Mouse (Mus musculus) v-Abl transformed pro-B cells (cell line): ENCODE measurements at regions not wholly inside any gene's neighbourhood (a gene's known extent, or its start where the extent isn't known, plus 50 kb on each side); places are given as distances from the start of the nearest gene placed in this dataset.

Source experiments
- in situ Hi-C, 2 experiments: fragments of 400-800 bp; cut with MboI; formaldehyde crosslinking; loops; one replicate each; pipeline ENCODE4 v1.15.1; 2025; ENCODE audit not compliant: unreplicated experiment in 2 of 2

DNA sequence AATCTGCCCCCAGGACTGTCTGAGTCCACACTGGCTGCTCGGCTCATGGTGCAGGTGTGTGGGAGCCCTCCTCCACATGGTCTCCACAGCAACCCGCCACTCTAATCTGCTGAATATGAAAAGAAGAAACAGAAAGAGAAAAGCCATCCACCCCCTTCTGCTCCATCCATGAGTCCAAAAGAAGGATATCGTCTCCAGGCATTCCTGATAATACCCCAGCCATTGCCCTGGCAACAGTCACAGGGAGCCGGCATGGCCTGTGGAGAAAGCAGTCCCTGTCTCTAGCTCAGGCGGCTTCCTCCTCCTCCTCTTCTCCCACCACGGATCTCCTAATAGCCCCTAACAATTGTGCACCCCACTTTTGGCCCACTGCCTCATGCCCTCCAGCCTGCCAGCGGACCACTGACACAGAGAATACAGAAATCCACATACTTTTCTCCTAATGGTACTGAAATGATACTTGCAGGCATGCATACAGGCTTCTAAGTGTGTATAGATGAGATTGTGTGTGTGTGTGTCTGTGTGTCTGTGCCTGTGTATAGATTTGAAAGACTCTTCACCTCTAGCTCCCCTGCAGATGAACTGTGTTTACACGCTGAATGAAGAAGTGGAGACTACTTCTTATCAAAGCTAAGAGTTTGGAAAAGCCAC is 301.5 kb upstream of the Mpdz start:
- in situ Hi-C loops, result no loop called here

DNA sequence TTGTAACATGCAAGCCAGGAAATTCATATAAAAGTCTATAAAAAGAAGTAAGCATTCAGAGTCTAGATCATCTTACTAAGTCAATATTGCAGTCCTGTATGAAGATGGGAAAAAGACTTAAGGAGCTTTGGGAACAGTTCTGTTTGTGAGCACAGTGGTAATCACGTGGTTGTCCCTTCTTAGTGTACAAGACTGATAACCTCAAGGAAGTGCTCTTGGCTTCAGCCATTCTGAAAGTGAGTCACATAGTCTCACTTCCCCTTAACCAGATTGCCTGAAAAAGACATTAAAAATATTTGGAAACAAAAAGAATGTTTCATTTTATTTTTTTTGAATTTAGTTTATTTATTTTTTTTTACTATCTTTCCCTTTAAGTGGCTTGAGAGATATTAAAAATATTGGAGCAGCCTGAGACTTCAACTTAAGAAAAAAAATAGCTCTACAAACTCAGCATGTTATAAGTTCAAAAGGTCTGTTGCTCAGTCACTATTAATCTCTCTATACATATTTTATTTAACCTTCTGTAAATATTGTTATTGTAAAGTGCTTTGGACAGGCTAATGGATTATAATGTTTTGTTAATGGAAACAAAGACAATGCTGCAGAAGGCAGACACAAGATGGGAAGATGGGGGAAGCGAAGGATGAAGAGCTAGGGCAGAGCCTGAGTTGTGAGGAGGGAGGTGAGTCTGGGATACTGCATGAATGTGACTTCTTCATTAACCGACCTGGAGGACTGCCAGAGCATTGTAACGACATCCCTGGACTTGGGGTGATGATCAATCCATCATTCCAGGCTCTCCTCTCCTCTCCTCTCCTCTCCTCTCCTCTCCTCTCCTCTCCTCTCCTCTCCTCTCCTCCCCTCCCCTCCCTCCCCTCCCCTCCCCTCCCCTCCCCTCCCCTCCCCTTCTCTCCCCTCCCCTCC is 300.2 kb upstream of the Mpdz start:
- in situ Hi-C loops, result no loop called here

DNA sequence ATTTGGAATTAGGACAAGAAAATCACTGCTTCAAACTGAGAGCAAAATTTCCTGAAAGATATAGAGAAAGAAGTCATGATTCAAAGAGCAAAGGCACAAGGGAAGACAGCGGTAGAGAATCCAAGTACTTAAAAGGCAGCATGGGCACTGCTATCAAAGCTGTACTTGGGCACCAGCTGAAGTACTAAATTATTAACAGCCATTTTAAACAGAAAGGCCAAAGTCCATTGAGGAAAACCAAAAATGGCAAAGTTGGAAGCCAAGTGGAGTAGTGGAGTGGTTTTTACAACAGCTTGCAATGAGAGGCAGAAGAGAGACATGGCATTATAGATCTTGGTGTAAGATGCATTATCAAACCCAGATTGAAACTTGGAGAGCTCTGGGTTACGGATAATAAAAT is 291.8 kb upstream of the Mpdz start:
- in situ Hi-C loops, result no loop called here

DNA sequence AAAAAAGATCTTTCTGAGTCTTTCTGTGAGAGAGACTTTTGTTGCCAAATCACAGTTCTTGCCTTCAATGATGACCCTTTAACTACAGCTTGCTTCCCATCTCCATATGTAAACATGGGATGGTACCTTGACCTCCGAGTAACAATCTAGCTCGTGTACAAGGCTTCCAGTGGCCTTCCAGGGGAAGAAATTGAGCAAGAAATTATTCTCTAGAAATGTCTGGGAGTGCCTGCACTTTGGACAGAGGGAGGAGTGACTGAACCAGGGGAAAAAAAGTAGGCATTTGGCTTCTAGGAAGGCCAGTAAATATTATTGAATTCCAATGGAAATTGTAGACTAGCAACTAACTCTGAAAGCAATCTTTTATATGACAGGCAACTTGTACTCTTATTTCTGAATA is 287.8 kb upstream of the Mpdz start:
- in situ Hi-C loops, result no loop called here

GRCm38 (mm10) chr4:81728961-81729360 is 286.3 kb upstream of the Mpdz start:
- in situ Hi-C loops, result no loop called here

GRCm38 (mm10) chr4:81727735-81728581 is 285.3 kb upstream of the Mpdz start:
- in situ Hi-C loops, result no loop called here

DNA sequence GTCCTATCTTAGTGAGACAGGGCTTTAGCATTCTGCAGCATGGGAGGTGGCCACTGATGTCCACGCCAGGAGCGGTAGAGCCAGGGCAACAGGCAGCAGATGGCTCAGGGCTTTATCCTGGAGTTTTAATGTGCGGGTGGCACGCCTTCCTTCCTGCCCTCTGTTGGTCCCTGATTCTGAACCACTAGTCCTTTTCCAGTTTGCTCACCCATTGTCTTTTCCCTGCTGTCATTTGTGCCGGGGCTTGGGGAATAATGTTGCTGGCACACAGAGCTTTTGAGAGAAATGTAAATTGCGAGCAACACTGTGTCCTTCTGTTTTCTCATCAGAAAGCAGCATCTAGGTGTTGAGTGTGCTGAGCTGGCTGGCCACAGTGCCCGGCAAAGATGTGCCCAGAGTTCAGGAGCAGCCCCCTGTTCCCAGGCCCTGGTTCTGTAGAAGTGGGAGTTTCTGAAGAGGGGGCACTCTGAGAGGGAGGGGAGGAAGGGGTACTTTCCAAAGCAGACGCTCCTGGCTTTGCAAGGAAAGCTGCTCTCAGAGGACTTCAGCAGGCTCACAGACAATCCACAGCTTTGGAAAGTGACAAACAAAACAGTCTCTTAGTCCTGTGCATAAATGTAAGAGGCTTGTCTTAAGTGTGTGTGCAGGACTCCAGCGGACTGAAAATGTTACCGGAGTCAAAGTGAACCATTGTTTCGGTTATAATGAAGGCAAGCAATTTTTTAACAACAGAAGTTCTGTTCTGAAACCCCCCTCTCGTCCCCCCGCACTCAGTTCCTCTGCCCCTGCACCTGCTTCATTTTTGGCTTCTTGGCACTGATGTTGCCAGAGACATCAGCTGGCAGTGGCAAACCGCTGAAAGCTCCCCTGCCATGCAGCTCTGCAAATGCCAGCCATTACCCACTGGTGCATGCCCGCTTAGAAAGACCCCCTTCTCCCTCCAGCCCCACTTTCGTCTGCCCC is 284.4 kb upstream of the Mpdz start:
- in situ Hi-C loops, result no loop called here

- in situ Hi-C loops, result no loop called here
Observed at GRCm38 (mm10) chr4:81724751-81725150, 282.1 kb upstream of the Mpdz start.

DNA sequence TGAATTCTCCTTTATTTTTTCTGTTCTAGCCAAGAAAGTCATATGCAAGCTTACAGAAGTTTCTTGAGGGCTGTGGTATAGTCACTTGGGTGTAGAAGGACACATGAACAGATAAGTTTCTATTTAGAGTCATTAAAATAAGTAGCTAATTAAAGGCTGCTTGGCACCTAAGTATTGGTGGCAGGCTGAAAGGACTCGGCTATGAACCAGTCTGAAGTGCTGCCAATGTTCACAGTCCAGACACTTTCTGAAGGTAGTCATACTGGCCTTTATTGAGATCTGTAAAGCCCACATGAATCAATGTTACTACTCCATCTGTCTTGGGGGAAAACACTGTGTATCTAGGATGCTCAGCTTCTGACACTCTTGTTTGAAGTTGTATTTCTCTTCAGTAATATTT is 269.8 kb upstream of the Mpdz start:
- in situ Hi-C loops, result no loop called here

- in situ Hi-C loops, result no loop called here
Observed at GRCm38 (mm10) chr4:81695182-81695581, 252.6 kb upstream of the Mpdz start.

GRCm38 (mm10) chr4:81677205-81677604 is 234.6 kb upstream of the Mpdz start:
- in situ Hi-C loops, result no loop called here

DNA sequence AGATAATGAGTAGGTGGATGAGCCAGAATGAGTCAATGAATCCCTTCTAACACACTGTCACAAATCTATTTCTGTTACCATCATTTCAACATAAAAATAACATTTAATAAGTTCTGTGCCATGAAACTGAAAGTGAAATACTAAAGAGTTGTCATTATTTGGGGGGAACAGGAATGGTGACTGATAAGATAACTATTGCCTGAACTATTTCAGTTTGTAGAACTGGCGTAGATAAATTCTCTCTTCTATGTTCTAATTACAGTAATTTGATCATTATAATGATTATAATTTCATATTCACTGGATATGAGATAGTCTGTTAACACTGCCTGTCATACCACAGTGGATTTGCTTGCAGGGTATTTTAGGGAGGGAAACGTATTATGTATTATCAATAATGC is 232.3 kb upstream of the Mpdz start:
- in situ Hi-C loops, result no loop called here

DNA sequence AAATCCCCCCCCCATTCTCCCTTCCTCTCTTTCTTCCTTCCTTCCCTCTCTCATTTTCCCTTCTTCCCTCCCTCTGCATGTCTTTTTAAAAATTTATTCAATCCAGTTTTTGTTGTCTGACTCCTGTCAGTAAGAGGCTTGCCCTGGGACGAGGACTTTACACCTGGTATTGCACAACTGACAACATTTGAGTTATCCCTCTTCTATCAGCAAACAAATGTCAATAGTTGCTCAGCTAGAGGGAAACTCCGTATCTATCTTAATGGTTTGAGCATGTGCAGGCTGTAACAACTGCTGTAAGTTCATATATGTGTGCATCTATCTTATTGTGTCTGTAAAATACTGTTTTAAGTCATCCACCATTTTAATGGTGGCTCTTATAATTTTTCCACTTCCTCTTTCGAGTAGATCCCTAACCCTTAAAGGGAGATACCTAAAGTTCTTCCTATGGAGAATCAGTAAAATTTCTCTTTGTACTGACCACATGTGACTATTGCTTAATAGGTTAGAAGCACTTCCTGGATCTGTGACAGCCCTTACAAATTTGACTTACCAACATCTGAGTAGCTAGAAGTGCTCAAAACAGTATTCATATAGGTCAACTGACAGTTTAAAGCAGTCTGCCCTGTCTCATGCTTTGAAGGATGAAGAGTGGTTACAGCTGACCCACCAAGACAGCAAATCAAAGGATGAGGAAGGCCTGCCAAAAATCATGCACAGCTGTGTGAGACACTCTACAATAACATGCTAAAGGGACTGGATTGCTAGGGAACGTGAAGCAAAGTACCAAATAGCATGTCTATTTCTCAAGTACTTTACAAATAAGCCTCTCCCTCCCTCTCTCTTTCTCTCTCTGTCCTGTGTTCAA is 231.0 kb upstream of the Mpdz start:
- in situ Hi-C loops, result no loop called here

GRCm38 (mm10) chr4:81671986-81672385 is 229.4 kb upstream of the Mpdz start:
- in situ Hi-C loops, result no loop called here

DNA sequence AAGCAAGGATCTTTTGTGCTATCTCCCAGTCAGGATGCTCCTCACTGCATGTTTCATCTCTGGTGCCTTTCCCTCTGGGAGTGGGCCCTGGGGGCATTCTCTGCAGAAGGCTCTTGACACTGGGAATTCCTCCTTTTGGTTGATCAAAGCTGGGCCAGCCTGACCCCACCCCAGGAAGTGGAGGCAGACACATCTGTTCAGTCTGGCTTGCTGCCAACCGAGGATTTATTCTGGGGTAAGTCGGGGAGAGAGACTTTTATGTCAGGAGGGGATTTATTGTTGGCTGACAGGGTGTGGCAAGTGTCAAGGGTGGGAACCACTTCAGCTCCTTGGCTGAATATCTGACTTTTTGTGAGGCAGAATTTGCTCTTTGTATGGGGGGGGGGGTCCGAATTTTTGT is 226.6 kb upstream of the Mpdz start:
- in situ Hi-C loops, result no loop called here

DNA sequence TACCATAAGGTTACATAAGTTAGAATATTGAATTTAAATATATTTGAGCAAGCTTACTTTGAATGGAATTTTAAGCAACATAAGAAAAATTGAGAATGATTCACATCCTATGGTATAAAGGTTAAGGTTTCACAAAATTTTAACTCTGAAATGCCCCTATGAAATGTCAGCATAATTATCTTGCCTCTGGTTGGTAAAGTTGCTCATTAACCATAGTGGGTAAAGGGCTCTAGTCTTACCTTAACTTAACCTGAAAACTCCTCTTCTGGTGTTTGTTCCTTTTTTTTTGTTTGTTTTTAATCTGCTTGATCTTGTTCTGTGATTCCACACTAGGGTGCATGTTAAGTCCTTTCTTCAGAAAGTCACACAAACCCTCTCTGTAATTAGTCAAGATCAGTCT is 218.5 kb upstream of the Mpdz start:
- in situ Hi-C loops, result no loop called here

DNA sequence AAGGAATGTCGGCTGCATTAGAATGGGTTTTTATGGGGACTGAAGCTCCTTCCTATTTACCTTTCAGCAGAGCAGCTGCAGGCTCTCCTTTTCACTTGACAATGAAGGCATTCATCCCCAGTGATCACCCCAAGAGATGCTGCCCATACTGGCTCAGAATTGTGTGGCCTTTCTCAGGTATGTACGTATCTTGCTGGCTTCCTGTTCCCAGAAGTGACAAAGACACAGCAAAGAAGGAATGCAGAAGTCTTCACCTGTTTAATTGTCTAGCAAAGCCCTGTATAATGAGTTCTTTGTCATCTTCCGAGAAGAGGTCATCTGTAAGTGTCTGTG is 185.8 kb upstream of the Mpdz start:
- in situ Hi-C loops, result no loop called here

GRCm38 (mm10) chr4:81627714-81628495 is 185.3 kb upstream of the Mpdz start:
- in situ Hi-C loops, result no loop called here
